Mouse (Mus musculus): ENCODE results near the gene Nphs2. TPM values are rescaled to one million over a fixed set of nuclear protein-coding genes. Genes with fewer than 3 reads are reported as not detected.

Gene Nphs2
- polyA plus RNA-seq, 3 experiments from 2014 or later = not detected

GRCm38 (mm10) chr1:156365740-156366139, 55.2 kb downstream of the Nphs2 start, which contains the start of gene Gm2000:
TSS of gene Gm2000 (plus strand) at chr1:156366040.
- ATAC-seq = no peak

Other genes starting within 250 kb of the Nphs2 start
- not detected for gene Fam163a, start 105.7 kb upstream of the Nphs2 start, polyA plus RNA-seq (2017; shearing (Covaris generic))
- not detected for gene Tdrd5, start 7.1 kb upstream of the Nphs2 start, polyA plus RNA-seq (2017; shearing (Covaris generic))
- 1,000 to 10,000 TPM; 1,993 to 3,267 (median 2,370) TPM for gene Gm2000, start 55.3 kb downstream of the Nphs2 start, polyA plus RNA-seq (2017; shearing (Covaris generic))
- gene Axdnd1, start 110.4 kb downstream of the Nphs2 start, polyA plus RNA-seq (2017; shearing (Covaris generic)) = 1 to 10 TPM in 1 of 3 experiments, under 1 TPM in 2; 0.34 to 1.0 (median 0.69) TPM
- gene Soat1, start 163.6 kb downstream of the Nphs2 start, polyA plus RNA-seq (2017; shearing (Covaris generic)) = 10 to 100 TPM; 48.8 to 63.8 (median 56.9) TPM
- gene Gm10031, start 213.3 kb downstream of the Nphs2 start, polyA plus RNA-seq (2017; shearing (Covaris generic)) = 1 to 10 TPM in 2 of 3 experiments, under 1 TPM in 1; 0.90 to 8.2 (median 7.2) TPM
- 1 to 10 TPM; 2.8 to 6.1 (median 4.6) TPM for gene Abl2, start 248.1 kb downstream of the Nphs2 start, polyA plus RNA-seq (2017; shearing (Covaris generic))